Mouse (Mus musculus): ENCODE measurements around the gene Pitpnc1.

Pitpnc1 gene

DNA sequence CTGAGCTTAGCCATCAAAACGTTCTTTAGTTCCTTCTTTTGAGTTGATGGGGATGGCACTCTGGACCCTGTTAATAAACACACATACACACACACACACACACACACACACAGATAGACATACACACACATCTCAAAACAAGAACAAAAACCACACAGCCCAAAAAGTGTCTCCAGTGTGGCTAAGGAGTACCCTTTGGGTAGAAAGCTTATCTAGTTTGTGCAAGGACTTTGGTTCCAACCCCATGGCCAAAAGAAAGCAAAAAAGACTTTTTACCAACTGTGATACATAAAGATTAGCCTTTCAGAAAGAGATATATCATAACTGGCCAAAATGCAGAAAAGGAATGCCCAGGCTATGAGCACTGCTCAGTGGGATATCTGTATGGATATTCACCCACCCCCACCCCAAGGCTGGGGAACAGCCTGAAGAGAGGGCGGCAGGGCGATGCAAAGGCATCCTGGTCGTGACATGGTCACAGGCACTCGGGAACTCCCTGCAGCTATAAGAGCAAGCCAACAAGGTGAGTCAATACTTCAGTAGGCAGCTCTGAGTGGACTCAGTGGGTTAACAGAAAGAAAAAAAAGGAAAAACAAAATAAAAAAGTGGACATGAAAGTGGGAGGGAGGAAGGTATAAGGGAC, 60.3 kb downstream of the Pitpnc1 start:
- DNase-seq (ENCODE audit: low spot score in 2 of 2) = no peak

DNA sequence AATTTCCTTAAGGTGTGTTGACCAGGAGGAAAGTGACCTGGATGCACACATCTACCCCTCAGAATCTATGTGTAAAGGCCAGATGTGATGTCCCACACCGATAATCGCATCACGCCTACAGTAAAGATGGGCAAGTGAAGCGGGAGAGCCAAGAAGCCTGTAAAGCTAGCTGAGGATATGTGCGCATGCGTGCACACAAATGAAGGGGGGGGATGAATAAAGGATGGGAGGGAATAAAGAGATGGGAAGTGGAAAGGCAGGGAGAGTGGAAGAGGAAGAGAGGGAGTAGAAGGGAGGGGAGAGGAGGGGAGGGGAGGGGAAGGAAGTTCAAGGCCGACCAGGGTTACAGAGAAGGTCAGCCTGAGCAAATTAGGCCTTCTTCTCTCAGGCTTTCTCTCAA, 61.6 kb downstream of the Pitpnc1 start:
- no peak for DNase-seq (ENCODE audit: low spot score in 2 of 2)

DNA sequence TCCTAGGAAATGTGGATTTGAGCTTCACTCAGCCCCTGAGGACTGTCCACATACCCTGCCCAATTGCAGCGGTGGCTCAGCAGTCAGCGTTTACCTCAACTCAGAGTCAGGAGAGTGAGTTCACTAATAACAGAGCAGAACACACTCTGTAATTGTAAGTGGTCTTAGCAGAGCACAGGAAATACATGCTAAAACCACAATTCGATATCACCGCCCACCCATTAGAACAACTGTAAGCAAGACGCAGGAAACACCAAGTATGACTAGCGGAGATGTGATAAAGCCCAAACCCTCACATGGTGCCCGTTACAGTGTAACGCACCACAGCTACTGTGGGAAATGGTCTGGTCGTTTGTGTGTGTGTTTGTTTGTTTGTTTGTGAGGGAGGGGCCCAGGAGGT, 62.8 kb downstream of the Pitpnc1 start:
- no peak for DNase-seq (ENCODE audit: low spot score in 2 of 2)

DNA sequence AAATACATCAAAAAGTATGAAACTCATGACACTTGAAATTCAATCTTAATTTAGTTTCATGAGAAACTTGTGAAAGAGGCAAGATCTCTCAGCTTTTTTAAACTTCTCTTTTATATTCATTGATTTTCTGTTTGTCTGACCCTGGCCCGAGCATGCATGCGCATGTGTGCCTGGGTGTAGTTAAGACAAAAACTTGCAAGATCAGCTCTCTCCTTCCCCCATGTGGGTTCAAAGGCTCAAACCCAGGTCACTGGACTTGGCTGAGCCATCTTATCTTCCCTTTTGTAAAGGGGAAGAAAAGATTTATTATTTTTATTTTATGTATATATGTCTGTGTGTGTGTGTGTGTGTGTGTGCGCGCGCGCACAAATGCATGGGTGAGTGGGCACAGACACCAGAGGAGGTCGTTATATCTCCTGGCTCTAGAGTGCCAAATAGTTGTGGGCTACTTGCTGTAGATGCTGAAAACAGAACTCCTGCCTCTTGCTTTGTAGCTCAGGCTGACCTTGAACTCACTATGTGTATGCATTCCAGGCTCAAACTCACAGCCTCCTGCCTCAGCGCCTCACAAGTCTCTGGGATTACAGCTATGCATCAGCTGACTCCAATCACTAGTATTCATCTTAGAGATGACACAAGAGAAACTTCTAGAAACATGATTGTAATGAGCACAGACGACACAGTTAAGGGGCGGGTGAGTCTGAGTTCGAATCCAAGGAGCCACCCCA, 64.7 kb downstream of the Pitpnc1 start:
- DNase-seq (ENCODE audit: low spot score in 2 of 2) = no peak

DNA sequence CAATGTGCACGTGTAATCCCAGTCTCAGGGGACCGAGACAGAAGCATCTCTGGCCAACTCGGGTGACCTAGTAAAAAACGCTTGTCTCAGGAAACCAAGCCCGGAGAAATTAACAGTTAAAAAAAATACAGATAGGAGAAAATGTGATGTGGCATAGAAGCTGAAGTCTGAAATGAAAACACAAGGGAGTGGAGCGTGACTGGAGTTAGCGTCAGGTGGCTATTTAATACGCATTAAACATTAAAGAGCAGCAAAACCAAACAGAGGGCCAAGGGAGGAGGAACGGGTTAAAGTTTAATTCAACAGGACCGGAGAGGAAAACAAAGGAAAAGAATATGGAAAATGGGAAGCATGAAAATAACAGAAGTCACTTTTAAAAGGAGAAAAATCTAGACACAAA, 67.2 kb downstream of the Pitpnc1 start:
- no peak for DNase-seq (ENCODE audit: low spot score in 2 of 2)

DNA sequence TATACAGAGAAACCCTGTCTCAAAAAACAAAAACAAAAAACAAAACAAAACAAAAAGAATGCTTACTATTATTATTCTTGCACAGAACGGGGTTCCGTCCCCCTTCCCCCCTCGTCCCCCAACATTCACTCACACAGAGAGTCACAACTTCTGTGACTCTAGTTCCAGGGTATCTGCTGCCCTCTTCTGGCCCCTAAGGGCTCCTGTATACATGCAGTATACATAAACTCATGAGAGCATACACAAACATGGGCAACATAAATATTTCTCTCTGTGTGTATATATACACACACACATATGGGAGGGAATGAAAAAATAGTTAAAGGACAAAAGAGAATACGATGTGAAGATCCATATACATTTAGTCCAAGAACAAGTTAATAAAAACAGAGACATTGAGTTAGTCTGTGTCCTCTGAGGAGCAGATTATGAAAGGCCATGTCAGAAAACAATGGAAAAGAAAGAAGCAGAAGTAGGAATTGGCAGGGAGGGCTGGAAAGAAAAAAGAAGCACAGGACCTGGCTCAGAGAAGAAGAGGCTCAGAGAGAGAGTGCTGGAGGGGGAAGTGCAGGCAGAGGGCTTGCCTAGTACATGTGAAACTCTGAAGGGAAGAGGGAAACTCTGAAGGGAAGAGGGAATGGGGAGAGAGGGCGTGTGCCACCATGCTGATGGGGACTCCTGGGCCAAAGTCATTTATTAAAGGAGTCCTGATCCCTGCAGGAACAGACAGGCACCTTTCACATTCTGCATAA, 68.5 kb downstream of the Pitpnc1 start:
- DNase-seq (ENCODE audit: low spot score in 2 of 2) = no peak

DNA sequence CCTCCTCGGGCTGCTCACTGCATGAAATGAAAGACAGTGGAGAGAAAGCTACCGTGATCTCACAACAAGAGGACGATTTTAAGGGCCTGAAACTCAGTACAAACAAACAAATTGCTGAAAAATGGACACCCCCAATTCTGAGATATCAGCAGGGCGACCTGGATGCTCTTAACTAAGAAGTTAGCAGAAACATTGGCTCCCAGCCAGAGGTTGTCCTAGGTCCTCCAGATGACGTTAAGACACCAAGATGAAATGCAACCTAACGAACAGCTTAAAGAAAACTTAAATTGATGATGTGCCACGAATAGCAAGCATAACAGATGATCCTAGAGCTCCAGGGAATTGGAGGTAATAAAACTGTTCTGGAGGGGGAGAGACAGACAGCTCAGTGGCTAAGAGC, 69.7 kb downstream of the Pitpnc1 start:
- no peak for DNase-seq (ENCODE audit: low spot score in 2 of 2)

DNA sequence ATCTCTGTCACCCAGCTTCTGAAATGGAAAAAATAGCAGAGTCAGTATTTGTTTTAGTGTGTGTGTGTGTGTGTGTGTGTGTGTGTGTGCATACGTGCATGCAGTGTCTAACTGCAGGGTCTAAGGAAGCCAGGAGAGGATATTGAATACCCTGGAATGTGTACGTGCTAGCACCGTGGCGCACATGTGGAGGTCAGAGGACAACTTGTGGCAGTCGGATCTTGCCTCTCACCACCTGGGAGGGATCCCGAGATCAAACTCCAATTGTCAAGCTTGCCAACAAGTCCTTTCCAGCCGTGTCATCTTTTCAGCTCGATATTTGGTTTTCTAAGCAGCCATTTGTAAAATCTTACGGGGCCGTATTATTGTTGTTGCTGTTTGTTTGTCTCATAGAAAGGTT, 70.5 kb downstream of the Pitpnc1 start:
- DNase-seq (ENCODE audit: low spot score in 2 of 2) = no peak

DNA sequence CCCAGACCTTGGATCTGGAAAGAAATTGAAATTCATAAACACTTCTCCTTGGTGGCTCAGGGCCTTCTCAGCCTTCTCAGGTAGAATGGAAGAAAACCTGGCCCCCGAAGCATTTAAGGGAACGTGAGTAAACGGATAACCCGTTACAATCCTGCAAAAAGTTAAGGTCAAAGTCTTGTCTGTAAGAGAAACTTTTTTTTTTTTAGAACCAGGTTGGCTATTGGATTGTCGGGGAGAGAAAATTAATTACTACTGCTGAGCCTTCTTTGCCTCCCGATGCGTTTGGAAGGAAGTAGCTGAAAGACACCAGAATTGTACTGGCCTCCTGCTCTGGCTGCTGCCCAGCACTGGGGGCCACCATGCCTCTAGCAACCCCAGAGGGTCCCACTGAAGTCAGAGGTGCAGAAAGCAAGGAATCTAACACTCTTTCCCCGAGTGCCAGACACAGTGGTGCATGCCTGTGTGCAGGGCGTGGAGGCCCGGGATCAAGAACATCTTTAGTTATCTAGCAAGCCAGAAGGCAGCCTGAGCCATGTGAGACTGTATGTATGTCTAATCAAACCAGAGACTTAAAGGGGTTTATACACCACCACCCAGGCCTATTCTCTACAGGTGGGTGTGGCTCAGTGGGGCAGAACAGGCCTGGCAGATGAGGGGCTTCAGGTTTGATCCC, 73.0 kb downstream of the Pitpnc1 start:
- DNase-seq (ENCODE audit: low spot score in 2 of 2) = no peak

DNA sequence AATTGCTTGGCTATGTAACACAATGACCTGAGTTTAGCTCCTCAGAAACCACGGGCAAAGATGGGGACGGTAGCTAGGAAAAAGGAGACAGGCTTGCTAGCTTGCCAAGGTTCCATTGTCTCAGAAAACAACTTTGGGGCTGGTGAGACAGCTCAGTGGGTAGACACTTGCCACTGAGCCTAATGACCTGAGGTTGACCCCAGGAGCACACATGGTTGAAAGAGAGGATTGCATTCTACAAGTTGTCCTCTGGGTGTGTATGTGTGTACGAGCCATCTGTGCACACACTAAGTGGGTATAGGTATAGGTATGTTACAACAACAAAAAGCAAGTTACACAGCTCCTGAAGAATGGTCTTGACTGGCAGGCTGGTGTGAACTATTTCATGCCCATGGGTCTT, 76.3 kb downstream of the Pitpnc1 start:
- no peak for DNase-seq (ENCODE audit: low spot score in 2 of 2)

DNA sequence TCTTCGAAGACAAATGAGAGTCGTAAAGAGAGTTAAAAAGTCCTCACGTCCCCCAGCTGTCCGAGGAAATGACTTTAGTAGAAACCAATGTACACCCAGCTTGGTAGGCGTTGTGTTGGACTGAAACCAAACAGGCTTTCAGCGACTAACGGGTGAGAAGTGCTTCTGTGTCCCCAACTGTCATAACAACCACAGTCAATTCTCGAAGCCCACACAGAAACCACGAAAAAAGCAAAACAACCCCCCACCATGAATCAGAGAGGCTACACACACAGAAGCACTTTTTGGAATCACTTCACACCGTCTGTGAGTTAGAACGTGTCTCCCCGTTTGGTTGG, 76.7 kb downstream of the Pitpnc1 start:
- DNase-seq (ENCODE audit: low spot score in 2 of 2) = no peak

DNA sequence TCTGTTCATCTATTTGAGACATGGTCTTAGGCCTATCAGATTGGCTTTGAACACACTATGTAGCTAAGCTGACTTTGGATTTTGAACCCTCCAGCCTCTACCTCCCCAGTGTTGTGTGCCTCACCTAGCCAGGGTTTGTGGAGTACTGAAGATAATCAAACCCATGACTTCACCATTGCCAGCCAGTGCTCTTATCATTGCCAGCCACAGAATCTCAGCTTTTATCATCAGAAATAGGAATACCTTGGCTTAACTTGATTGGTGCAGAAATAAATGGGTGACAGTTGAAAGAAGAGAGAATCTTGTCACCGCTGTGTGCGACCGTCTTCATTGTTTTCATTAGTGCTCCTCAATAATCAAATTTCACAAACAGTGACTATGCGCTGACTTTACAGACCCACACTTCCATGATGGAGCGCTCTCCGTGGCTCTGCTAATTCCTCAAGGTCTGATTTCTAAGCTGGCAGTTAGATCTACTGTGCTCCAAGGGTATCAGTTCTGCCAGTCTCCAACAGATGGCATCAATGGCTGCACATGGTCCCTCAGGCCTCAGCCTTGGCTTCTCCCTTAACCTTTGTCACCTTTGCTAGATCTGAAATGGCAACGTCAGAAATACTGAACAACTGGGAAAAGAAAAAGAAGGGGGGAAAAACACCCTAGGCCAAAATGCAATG, 77.2 kb downstream of the Pitpnc1 start:
- no peak for DNase-seq (ENCODE audit: low spot score in 2 of 2)

DNA sequence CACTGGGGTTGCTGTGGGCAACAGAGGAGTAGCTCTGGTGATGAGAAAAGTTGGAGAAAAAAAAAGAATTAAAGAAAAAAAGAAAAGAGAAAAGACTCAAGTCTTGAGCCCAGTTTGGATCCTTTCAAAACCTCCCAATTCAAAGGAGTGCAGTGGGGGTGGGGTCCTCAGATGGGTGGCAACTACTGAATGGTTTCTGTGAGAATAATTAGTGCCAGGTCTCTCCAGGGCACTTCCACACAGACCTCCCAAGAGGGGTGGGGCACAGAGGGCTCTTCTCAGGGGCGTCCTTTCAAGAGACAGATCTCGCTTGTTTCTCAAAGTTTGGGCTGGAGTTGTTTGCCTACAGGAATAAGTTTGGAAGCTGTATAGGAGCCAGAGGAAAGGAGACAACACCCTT, 80.0 kb downstream of the Pitpnc1 start:
- no peak for DNase-seq (ENCODE audit: low spot score in 2 of 2)

DNA sequence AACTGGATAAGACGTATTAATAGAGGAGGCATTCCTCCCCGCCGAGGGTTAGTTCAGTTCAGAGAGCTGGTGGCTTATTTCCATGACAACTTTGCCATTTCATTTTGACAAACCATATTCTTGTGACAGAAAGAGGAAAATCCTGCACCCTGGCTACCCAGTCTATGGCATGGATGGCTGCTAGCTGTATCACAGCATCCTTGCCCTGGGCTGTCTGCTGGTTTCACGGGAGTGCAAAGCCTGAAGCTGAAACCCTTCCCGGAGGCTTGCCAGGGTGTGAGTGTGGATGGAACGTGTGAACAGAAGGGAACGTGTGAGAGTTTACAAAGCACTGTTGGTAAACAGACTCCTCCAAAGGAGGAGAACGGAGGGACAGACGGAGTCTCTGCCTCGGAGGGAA, 80.5 kb downstream of the Pitpnc1 start:
- DNase-seq (ENCODE audit: low spot score in 2 of 2) = no peak

DNA sequence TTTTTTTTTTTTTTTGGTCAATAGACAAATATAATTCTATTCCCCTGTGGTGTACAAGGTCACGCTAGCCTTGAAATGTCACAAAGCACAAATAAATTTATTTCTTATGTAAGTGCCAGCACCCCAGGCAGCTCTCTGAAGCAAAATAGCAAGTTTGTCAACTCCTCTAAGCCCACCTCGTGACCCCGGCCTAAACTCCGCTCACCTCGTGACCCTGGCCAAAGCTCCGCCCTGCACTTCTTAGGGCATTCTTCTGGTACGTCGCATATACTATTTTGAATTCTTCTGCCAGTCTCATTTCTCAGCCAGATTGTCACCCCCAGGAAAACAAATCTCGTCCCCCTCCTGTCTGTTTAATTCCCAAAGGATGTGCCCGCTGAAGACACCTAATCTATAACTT, 84.0 kb downstream of the Pitpnc1 start:
- DNase-seq (ENCODE audit: low spot score in 2 of 2) = no peak

DNA sequence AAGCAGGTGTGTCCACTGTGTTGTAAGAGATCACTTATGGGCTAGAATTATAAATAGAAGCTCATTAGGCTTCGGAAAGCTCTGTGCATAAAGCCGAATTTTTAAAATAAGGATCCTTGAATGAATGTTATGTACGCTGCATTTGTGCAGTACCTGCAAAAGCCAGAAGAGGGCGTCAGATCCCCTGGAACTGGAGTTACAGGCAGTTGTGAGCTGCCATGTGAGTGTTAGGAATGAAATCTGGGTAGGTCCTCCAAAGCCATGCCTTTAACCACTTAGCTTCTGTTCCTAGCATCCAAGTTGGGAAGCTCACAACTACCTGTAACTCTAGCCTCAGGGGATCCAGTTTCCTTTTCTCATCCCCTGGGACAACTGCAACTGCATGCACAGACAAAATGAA, 85.2 kb downstream of the Pitpnc1 start:
- peak in 1 of 2 experiments; percentile 21 for DNase-seq (ENCODE audit: low spot score in 2 of 2)

DNA sequence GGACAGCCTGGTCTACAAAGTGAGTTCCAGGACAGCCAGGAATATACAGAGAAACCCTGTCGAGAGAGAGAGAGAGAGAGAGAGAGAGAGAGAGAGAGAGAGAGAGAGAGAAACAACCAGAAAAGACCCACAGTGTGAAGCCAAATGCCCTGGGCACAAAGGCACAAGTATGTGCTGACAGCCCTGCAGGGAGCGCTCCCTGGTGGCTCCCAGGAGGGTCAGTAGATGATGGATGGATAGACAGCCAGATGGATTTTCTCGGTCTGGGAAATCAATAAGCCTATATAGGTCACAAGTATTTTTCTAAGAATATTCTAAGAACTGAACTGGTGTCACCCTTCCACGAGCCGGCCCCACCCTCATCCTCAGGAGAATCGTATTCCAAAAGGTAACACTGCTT, 86.5 kb downstream of the Pitpnc1 start:
- DNase-seq (ENCODE audit: low spot score in 2 of 2) = no peak

DNA sequence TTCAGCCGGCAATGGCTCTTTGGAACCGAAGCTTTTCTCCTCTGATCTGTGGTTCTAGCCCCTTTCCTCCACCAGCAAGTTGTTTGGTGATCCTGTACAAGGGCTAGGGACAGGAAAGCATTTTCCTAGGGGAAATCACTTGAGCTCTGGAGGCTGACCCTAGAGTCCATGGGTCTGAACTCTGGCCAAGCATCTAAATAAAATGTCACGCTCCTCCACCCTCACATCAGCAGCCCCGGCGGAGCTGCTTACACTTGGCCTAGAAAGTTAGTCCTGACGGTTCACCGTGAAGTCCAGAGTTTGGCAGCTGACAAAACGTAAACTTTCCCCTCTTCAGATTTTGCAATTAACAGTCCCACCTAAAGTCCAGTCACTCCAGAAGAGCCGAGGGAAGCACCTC, 90.5 kb downstream of the Pitpnc1 start:
- no peak for DNase-seq (ENCODE audit: low spot score in 2 of 2)

DNA sequence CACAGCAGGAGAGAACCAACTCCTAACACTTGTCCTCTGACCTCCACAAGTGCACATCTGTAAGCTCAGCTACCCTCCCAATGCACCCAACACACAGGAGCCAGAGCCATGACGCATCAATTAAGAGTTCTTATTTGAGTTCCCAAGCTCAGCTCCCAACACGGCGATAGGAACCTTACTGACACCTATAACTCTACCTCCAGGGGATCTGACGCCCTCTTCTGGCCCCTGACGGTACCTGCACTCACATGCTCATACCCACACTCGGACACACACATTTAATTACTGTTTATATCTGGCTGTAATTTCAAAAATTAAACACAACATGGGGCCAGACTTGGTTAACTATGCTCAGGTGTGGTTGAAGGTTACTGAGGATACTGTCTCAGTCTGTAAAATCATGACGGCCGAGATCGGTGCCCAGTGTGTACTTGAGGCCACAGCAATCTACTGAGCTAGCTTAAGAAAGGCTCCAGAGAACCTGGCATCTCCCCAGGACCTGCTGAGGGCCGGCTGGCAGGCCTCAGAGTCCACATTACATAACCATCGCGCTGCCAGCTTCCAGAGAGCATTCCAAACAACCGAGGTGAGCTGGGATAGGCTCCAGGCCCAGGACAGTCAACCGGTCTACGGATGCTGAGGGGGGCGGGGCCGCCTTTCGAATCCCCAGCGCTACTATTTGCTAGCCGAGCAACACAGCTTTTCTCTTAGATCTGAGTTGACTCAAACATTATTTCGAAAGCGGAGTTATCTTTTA, 91.2 kb downstream of the Pitpnc1 start:
- DNase-seq (ENCODE audit: low spot score in 2 of 2) = peak; percentile 38 to 77

DNA sequence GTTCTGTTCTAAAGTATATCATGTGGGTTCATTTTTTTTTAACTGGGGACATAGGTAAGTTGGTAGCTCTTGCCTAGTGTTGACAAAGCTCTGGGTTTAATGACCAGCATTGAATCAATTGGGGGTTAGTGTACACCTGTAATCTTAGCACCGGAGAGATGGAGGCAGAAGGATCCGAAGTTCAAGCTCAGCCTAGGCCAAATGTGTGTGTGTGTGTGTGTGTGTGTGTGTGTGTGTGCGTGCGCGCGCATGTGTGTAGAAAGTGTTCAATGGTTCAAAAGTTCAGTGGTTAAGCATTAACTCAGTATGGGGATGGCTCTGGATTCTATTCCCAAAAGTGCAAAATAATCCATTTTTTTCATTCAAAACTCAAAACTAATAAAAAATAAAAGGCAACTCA, 93.2 kb downstream of the Pitpnc1 start:
- no peak for DNase-seq (ENCODE audit: low spot score in 2 of 2)

DNA sequence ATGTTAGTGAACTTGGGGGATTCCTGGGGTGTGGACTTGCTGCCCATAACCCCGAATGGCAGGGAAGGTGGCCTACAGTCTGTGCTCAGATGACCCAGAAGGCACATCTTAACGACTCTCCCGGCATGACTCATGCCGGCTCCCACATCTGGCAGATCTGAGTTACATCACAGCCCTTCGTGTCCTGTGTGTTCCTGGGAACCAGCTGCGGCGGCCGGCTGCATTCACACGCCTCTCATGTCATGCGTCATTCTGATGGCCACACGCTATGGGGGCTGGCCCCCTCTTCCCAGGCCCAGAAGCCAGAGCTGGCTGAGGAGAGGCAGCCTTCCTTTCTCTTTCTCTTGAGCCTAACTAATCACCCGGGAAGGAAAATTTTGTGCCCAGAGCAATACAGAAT, 94.2 kb downstream of the Pitpnc1 start:
- no peak for DNase-seq (ENCODE audit: low spot score in 2 of 2)
